Mouse (Mus musculus) stomach, postnatal 0 days (tissue): ENCODE measurements at regions not wholly inside any gene's neighbourhood (a gene's known extent, or its start where the extent isn't known, plus 50 kb on each side); places are given as distances from the start of the nearest gene placed in this dataset.

Experiments used
- ATAC-seq: fragments of 200-750 bp; cut with Nextera tagmentation; 2 replicates; pipeline ENCODE4 v1.8.0; 2017; ENCODE audit not compliant: low FRiP score, low TSS enrichment
- DNase-seq: peaks from one replicate; pipeline ENCODE4 v3.0.0-alpha.2; 2016; ENCODE audit warnings: low spot score
- H3K27ac ChIP-seq: fragments of 300-500 bp; sonication (generic); replicated peaks from 2 replicates; pipeline ENCODE4 v1.5.1; 2014; ENCODE audit warnings: mild to moderate bottlenecking, control low read depth
- H3K27me3 ChIP-seq: fragments of 300-500 bp; sonication (generic); 2 replicates; pipeline ENCODE4 v1.6.1; 2014; ENCODE audit warnings: low read length; ENCODE audit not compliant: control insufficient read depth, insufficient read depth
- H3K36me3 ChIP-seq: fragments of 300-500 bp; sonication (generic); 2 replicates; pipeline ENCODE4 v1.6.1; 2014; ENCODE audit warnings: low read length, mixed read lengths; ENCODE audit not compliant: control insufficient read depth, insufficient read depth
- H3K4me1 ChIP-seq: fragments of 300-500 bp; sonication (generic); replicated peaks from 2 replicates; pipeline ENCODE4 v1.6.1; 2014; ENCODE audit warnings: antibody characterized with exemption; ENCODE audit not compliant: control insufficient read depth, insufficient read depth
- H3K4me2 ChIP-seq: fragments of 300-500 bp; sonication (generic); replicated peaks from 2 replicates; pipeline ENCODE4 v1.6.1; 2014; ENCODE audit warnings: low read depth, mild to moderate bottlenecking, control low read depth, moderate library complexity
- H3K4me3 ChIP-seq: fragments of 300-500 bp; sonication (generic); 2 replicates; pipeline ENCODE4 v1.5.1; 2014; ENCODE audit warnings: low read depth, low read length, control low read depth
- H3K9ac ChIP-seq: fragments of 300-500 bp; sonication (generic); 2 replicates; pipeline ENCODE4 v1.6.1; 2014; ENCODE audit warnings: mild to moderate bottlenecking, low read length, control low read depth, mixed read lengths
- H3K9me3 ChIP-seq: fragments of 300-500 bp; sonication (generic); 2 replicates; pipeline ENCODE4 v1.6.1; 2016; ENCODE audit warnings: low read length; ENCODE audit not compliant: control insufficient read depth
- CTCF ChIP-seq: IDR thresholded peaks from 2 replicates; pipeline ENCODE4 v1.5.1; 2016; ENCODE audit warnings: antibody characterized with exemption, low read depth, mild to moderate bottlenecking, moderate library complexity
- EP300 ChIP-seq: optimal IDR thresholded peaks from 2 replicates; pipeline ENCODE3; 2016; ENCODE audit warnings: antibody characterized with exemption
- WGBS: fragments of 180-500 bp; shearing (Covaris S2); extraction: QIAGEN DNeasy Blood & Tissue Kit; methylation state at CpG from one replicate; pipeline ENCODE4 v1.1.7; 2014; 5-methylcytosine and 5-hydroxymethylcytosine counted together

GRCm38 (mm10) chr6:3859942-3860586 lies 95.5 kb upstream of the Calcr start:
- ATAC-seq (no peak), DNase-seq (no peak)
- WGBS, result 83% methylated on average over 4 of the region's 4 CpGs
- Histone ChIP-seq H3K9ac (no peak overlapping the region), H3K4me2 (no peak overlapping the region), H3K36me3 (no peaks in the 10 kb centered on the region), H3K27me3 (no peaks in the 10 kb centered on the region), H3K4me1 (no peaks in the 10 kb centered on the region), H3K27ac (no peak overlapping the region), H3K4me3 (no peak overlapping the region), H3K9me3 (no peaks in the 10 kb centered on the region)
- no peak for TF ChIP-seq CTCF
- no peak for TF ChIP-seq EP300

GRCm38 (mm10) chr6:3850146-3850545 lies 85.6 kb upstream of the Calcr start:
- H3K27me3 ChIP-seq, result no peaks in the 10 kb centered on the region
- no peaks in the 10 kb centered on the region for H3K4me1 ChIP-seq
- DNase-seq (no peak), ATAC-seq (no peak)
- no peak overlapping the region for H3K27ac ChIP-seq
- 80% methylated on average over 5 of the region's 5 CpGs for WGBS
- H3K9ac ChIP-seq, result no peak overlapping the region
- no peaks in the 10 kb centered on the region for H3K36me3 ChIP-seq
- H3K9me3 ChIP-seq, result no peaks in the 10 kb centered on the region
- no peak overlapping the region for H3K4me2 ChIP-seq
- no peak overlapping the region for H3K4me3 ChIP-seq
- TF ChIP-seq EP300 (no peak), CTCF (no peak)
